Mouse (Mus musculus): ENCODE data around the gene Notch3. TPM values are rescaled to one million over a fixed set of nuclear protein-coding genes. Genes with fewer than 3 reads are reported as not detected.
"Not testable (repeated sequence)": the region's sequence is repeated elsewhere in the genome, so short reads cannot be mapped to it uniquely, and the experiment has no call there.

Gene Notch3
- polyA plus RNA-seq, 1 experiment from 2014 or later = 5.5 TPM

GRCm38 (mm10) chr17:32116586-32117286 lies 49.9 kb downstream of the Notch3 start:
- no peak for ATAC-seq
- H3K27me3 ChIP-seq (replicated peaks; ENCODE audit: control insufficient read depth, insufficient read depth, low read length) = 0 out of 2 replicates have a peak, but pooled peaks cover 5% of the 10 kb centered on the region
- no peak overlapping the region for H3K4me3 ChIP-seq (replicated peaks; ENCODE audit: low read length)
- no peaks in the 10 kb centered on the region for H3K9me3 ChIP-seq (ENCODE audit: control insufficient read depth, low read length)
- H3K36me3 ChIP-seq (ENCODE audit: control insufficient read depth, insufficient read depth) = no peaks in the 10 kb centered on the region
- 84% methylated on average over 6 of the region's 6 CpGs for WGBS
- H3K9ac ChIP-seq (replicated peaks; ENCODE audit: low read depth, low read length) = no peak overlapping the region
- peaks cover 36% of the 10 kb centered on the region for H3K4me1 ChIP-seq (replicated peaks; ENCODE audit: control insufficient read depth, insufficient read depth, low read length)
- no peak overlapping the region for H3K27ac ChIP-seq (ENCODE audit: low read length)
- no peak overlapping the region for H3K4me2 ChIP-seq (ENCODE audit: low read length)

DNA sequence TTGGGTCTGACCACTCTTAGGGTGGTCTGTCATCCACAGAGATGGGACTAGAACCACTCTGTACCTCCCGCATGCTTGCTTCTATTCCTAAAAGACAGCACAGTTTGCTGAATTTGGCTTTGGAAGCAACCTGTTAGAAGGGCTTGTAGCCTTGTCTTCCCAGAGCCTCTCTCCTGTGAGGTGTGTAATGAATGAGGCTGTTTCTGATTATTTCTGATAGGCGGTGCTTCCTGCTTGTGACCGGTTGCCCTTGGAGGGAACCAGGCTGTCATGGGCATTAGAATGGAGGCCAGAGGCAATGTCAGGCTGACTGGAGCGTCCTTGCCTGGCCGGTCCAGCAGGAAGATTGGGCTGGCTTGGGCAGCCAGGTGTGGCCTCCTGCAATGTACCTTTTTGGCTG lies 52.2 kb downstream of the Notch3 start:
- not testable (repeated sequence) for H3K9ac ChIP-seq (replicated peaks; ENCODE audit: low read depth, low read length); ATAC-seq; H3K36me3 ChIP-seq (ENCODE audit: control insufficient read depth, insufficient read depth); H3K9me3 ChIP-seq (ENCODE audit: control insufficient read depth, low read length); H3K27me3 ChIP-seq (replicated peaks; ENCODE audit: control insufficient read depth, insufficient read depth, low read length); H3K27ac ChIP-seq (ENCODE audit: low read length)
- Histone ChIP-seq H3K4me2 (ENCODE audit: low read length) (peak overlapping the region; percentile 79), H3K4me3 (replicated peaks; ENCODE audit: low read length) (peak overlapping the region; percentile 48), H3K4me1 (replicated peaks; ENCODE audit: control insufficient read depth, insufficient read depth, low read length) (peaks cover 33% of the 10 kb centered on the region)
- 65% methylated on average over 4 of the region's 5 CpGs for whole genome bisulfite sequencing

GRCm38 (mm10) chr17:32113523-32114421 lies 52.9 kb downstream of the Notch3 start:
- Histone ChIP-seq H3K27me3 (replicated peaks; ENCODE audit: control insufficient read depth, insufficient read depth, low read length) (0 out of 2 replicates have a peak, but pooled peaks cover 5% of the 10 kb centered on the region), H3K4me1 (replicated peaks; ENCODE audit: control insufficient read depth, insufficient read depth, low read length) (peaks cover 26% of the 10 kb centered on the region), H3K9ac (replicated peaks; ENCODE audit: low read depth, low read length) (peak overlapping the region; percentile 51), H3K36me3 (ENCODE audit: control insufficient read depth, insufficient read depth) (no peaks in the 10 kb centered on the region), H3K4me2 (ENCODE audit: low read length) (peak overlapping the region; percentile 79), H3K9me3 (ENCODE audit: control insufficient read depth, low read length) (no peaks in the 10 kb centered on the region), H3K27ac (ENCODE audit: low read length) (no peak overlapping the region), H3K4me3 (replicated peaks; ENCODE audit: low read length) (peak overlapping the region; percentile 48)
- ATAC-seq = peak; percentile 32
- WGBS = 2% methylated on average over 55 of the region's 56 CpGs

- H3K9ac ChIP-seq (replicated peaks; ENCODE audit: low read depth, low read length) = no peak overlapping the region; the same call in 1 of the 2 replicates
- ATAC-seq = no peak
- 7% methylated on average over 8 of the region's 8 CpGs for WGBS
Measured at GRCm38 (mm10) chr17:32113255-32113522, 53.5 kb downstream of the Notch3 start.

GRCm38 (mm10) chr17:32112434-32113254 lies 54.0 kb downstream of the Notch3 start:
- Histone ChIP-seq H3K9me3 (ENCODE audit: control insufficient read depth, low read length) (no peaks in the 10 kb centered on the region), H3K9ac (replicated peaks; ENCODE audit: low read depth, low read length) (no peak overlapping the region), H3K27me3 (replicated peaks; ENCODE audit: control insufficient read depth, insufficient read depth, low read length) (0 out of 2 replicates have a peak, but pooled peaks cover 5% of the 10 kb centered on the region), H3K4me1 (replicated peaks; ENCODE audit: control insufficient read depth, insufficient read depth, low read length) (peaks cover 16% of the 10 kb centered on the region), H3K36me3 (ENCODE audit: control insufficient read depth, insufficient read depth) (no peaks in the 10 kb centered on the region), H3K27ac (ENCODE audit: low read length) (no peak overlapping the region), H3K4me2 (ENCODE audit: low read length) (no peak overlapping the region; the same call in 1 of the 2 replicates), H3K4me3 (replicated peaks; ENCODE audit: low read length) (no peak overlapping the region; the same call in 1 of the 2 replicates)
- no peak for ATAC-seq
- 64% methylated on average over 8 of the region's 8 CpGs for WGBS

More at GRCm38 (mm10) chr17:32113255-32113522, 53.5 kb downstream of the Notch3 start:
- H3K36me3 ChIP-seq (ENCODE audit: control insufficient read depth, insufficient read depth) = no peaks in the 10 kb centered on the region
- no peak overlapping the region for H3K27ac ChIP-seq (ENCODE audit: low read length)
- H3K27me3 ChIP-seq (replicated peaks; ENCODE audit: control insufficient read depth, insufficient read depth, low read length) = 0 out of 2 replicates have a peak, but pooled peaks cover 5% of the 10 kb centered on the region
- no peaks in the 10 kb centered on the region for H3K9me3 ChIP-seq (ENCODE audit: control insufficient read depth, low read length)
- peak overlapping the region; percentile 48 for H3K4me3 ChIP-seq (replicated peaks; ENCODE audit: low read length)
- H3K4me2 ChIP-seq (ENCODE audit: low read length) = peak overlapping the region; percentile 79
- H3K4me1 ChIP-seq (replicated peaks; ENCODE audit: control insufficient read depth, insufficient read depth, low read length) = peaks cover 22% of the 10 kb centered on the region

- H3K9me3 ChIP-seq (ENCODE audit: control insufficient read depth, low read length) = no peaks in the 10 kb centered on the region
- peaks cover 12% of the 10 kb centered on the region for H3K4me1 ChIP-seq (replicated peaks; ENCODE audit: control insufficient read depth, insufficient read depth, low read length)
- WGBS = 69% methylated on average over 10 of the region's 10 CpGs
- H3K9ac ChIP-seq (replicated peaks; ENCODE audit: low read depth, low read length) = no peak overlapping the region
- H3K4me2 ChIP-seq (ENCODE audit: low read length) = no peak overlapping the region
- 0 out of 2 replicates have a peak, but pooled peaks cover 5% of the 10 kb centered on the region for H3K27me3 ChIP-seq (replicated peaks; ENCODE audit: control insufficient read depth, insufficient read depth, low read length)
- H3K27ac ChIP-seq (ENCODE audit: low read length) = no peak overlapping the region
- H3K36me3 ChIP-seq (ENCODE audit: control insufficient read depth, insufficient read depth) = no peaks in the 10 kb centered on the region
- no peak for ATAC-seq
- no peak overlapping the region for H3K4me3 ChIP-seq (replicated peaks; ENCODE audit: low read length)
Measured at GRCm38 (mm10) chr17:32110980-32111780, 55.5 kb downstream of the Notch3 start.

DNA sequence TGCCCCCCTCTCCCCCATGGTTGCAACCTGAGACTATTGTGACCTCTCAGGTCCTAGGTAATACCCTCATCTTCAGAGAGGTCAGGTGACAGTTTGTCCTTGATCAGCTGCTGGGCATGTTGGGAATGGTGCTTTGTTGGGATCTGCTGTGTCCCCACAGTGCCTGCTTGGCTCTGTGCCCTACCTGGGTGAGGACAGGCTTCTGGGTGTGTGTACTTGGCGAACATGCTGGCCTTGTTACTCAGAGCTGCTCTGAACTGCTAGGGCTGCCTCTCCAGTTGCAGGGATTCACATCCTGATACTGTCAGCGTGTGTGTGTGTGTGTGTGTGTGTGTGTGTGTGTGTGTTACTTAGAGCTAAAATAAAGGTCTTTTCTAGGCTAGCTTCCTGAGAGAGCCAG lies 56.2 kb downstream of the Notch3 start:
- 58% methylated on average over 2 of the region's 2 CpGs for WGBS
- no peaks in the 10 kb centered on the region for H3K9me3 ChIP-seq (ENCODE audit: control insufficient read depth, low read length)

DNA sequence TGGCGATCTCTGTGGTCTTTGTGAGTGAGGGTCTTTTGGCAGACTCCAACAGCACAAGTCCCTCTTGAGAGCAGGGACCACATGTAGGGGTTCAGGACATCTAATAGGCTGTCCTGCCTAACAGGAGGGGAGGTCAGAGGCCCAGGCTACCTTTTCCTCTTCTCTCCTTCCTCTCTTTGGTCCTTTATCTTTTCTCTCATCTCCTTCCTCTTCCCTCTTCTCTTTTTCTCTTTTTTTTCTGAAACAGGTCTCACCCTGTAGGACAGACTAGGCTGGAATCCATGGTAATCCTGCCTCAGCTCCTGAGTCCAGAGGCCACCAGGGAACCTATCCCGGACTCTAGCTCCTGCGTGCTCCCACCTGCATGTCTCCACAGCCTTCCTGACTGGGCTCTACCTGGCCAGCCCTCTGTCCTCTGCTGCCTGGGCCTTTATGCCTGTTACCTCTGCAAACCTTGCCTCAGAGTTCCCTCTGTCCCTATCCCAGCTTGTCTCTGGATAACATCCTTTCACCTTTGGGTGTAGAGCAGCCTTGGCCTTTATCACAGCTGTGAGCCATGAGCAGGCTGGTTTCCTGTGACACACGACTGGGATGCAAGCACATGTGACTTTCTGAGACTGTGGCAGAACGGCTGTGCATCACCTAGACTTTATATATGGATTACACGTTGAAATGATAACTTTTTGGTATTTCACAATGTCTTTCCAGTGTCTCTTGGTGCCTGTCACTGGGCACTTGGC lies 57.3 kb downstream of the Notch3 start:
- WGBS = 73% methylated on average over 6 of the region's 6 CpGs

More for the DNA sequence above, 56.2 kb downstream of the Notch3 start:
- Histone ChIP-seq H3K27ac (ENCODE audit: low read length) (no peak overlapping the region), H3K36me3 (ENCODE audit: control insufficient read depth, insufficient read depth) (no peaks in the 10 kb centered on the region), H3K9ac (replicated peaks; ENCODE audit: low read depth, low read length) (no peak overlapping the region), H3K4me1 (replicated peaks; ENCODE audit: control insufficient read depth, insufficient read depth, low read length) (peaks cover 12% of the 10 kb centered on the region), H3K4me3 (replicated peaks; ENCODE audit: low read length) (no peak overlapping the region), H3K27me3 (replicated peaks; ENCODE audit: control insufficient read depth, insufficient read depth, low read length) (0 out of 2 replicates have a peak, but pooled peaks cover 5% of the 10 kb centered on the region), H3K4me2 (ENCODE audit: low read length) (no peak overlapping the region)
- no peak for ATAC-seq

More for the DNA sequence above, 57.3 kb downstream of the Notch3 start:
- H3K36me3 ChIP-seq (ENCODE audit: control insufficient read depth, insufficient read depth) = no peaks in the 10 kb centered on the region
- peaks cover 10% of the 10 kb centered on the region for H3K4me1 ChIP-seq (replicated peaks; ENCODE audit: control insufficient read depth, insufficient read depth, low read length)
- no peak overlapping the region for H3K4me2 ChIP-seq (ENCODE audit: low read length)
- no peak overlapping the region for H3K4me3 ChIP-seq (replicated peaks; ENCODE audit: low read length)
- H3K27me3 ChIP-seq (replicated peaks; ENCODE audit: control insufficient read depth, insufficient read depth, low read length) = 0 out of 2 replicates have a peak, but pooled peaks cover 5% of the 10 kb centered on the region
- no peaks in the 10 kb centered on the region for H3K9me3 ChIP-seq (ENCODE audit: control insufficient read depth, low read length)
- ATAC-seq = no peak
- no peak overlapping the region for H3K9ac ChIP-seq (replicated peaks; ENCODE audit: low read depth, low read length)
- no peak overlapping the region for H3K27ac ChIP-seq (ENCODE audit: low read length)
